Mouse (Mus musculus) induced T-regulatory cell, adult 2 months (primary cell): ENCODE results near the gene Anxa6.

ENCODE experiments used
- DNase-seq: peaks from one replicate; pipeline ENCODE4 v3.0.0-alpha.2; 2012; ENCODE audit warnings: low read depth

Anxa6 gene

DNA sequence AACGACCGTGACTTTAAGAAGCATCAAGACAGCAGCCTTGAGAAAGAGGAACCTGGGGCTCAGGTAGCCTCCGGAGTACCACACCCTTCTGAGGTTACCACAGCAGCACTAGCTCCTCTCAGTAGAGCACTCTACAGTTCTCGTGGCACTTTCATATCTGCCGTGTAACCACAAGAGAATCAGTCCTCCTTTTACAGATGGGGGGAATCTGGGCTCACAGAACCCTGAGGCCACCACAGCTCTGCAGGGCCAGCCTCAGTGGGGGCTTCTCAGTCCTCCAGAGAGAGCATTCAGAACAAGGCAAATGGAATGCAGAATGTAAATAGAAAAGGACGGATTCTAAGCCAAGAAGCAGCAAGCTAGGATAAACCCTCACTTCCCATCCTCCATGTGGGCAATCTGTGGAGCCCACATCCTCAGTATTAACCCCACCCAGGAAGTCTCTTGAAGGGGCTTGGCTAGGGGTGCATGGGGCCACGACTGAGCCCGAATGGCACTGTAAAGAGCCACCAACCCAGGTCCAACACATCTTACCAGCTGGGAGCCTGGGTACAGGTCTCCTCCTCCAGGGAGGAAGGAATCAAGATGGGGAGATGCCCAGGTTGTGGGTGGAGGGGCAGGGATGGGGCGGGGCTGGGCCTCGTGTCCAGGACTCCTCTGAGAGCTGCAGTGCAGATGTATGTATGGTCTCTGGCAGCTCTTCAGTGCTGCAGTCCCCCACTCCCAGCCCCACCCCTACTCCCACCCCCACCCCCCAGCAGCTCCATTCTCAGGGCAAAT, 1.8 kb downstream of the Anxa6 start:
- peak; percentile 86 for DNase-seq

- no peak for DNase-seq
Observed at GRCm38 (mm10) chr11:55028509-55028908, 4.7 kb downstream of the Anxa6 start.

GRCm38 (mm10) chr11:55027204-55027855, 5.9 kb downstream of the Anxa6 start:
- no peak for DNase-seq

- DNase-seq = peak; percentile 58
Observed at GRCm38 (mm10) chr11:55025896-55026295, 7.3 kb downstream of the Anxa6 start.

DNA sequence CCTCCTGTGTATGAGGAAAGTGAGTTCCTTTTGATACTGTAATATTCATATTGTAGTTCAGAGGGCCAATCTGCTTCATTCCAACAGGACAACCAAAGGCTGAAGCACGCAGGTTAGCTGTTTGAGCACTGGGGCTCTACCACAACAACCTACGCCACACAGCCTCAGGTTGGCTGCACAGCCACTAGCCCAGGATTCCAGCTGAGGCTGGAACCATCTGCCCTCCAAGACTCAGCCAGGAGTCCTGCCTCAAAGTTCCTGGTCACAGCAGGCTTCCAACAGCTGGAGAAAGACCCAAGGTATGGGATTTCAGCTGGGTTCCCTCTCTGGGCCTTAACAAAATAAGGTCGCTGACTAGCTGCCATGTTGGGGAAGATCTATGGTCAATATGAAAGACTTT, 9.7 kb downstream of the Anxa6 start:
- no peak for DNase-seq

DNA sequence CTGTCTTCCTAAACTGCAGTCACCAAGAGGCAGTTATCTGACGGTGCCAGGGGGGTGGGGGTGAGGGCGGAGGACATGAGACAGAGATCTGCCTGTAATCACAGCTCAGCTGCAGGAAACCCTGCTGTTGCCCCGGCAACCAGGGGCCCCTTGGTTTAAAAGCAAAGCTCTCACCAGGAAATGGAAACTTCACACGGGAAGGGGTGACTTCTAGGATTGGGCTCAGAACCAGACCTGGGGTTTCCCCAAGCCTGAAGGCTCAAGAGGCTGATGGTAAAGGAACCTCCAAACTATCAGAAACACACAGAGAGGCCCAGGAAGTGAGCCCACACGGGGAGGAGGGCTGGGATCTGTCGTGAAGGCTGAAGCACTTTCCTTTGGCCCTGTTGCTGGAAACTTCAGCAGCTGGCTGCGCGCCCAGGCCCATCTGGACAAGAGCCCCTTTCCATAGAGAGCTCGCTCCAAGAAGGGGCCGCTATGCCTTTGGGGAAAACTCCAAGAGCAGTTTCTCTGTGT, 10.1 kb downstream of the Anxa6 start:
- peak; percentile 99 for DNase-seq

GRCm38 (mm10) chr11:55022508-55022907, 10.7 kb downstream of the Anxa6 start:
- no peak for DNase-seq

DNA sequence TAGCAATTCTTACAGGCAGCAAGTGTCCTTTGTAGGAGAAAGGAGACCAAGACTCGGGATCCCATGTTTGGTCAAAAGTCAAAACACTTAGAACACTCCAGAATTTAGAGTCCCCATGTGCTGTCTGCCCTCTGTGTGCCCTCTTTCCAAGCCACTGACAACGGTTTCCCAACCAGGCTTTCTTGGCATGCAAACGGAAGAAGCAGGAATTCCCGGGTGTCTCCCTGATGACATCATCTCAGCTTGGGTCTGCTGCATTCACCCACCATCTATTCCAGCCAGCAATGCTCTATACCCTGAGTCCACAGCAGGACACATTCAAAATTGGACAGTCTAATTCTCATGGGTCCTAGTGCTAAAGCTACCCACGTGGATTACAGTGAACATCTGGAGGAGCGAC, 11.4 kb downstream of the Anxa6 start:
- DNase-seq = no peak

GRCm38 (mm10) chr11:55021458-55021857, 11.8 kb downstream of the Anxa6 start:
- DNase-seq = no peak

DNA sequence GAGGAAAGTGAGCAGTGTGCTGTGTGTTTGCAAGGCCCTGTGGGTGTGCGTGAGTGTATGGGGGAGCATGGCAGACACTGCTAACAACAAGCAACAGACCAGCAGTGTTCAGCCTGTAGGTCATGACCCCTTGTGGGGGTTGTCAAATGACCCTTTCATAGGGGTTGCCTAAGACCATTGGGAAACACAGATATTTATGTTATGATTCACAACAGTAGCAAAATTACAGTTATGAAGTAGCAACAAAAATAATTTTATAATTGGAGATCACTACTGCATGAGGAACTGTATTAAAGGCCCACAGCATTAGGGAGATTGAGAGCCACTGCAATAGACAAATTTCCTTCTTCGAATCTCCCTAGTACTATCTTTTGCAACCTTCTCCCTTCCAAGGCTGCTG, 13.5 kb downstream of the Anxa6 start:
- DNase-seq = no peak

- no peak for DNase-seq
Observed at GRCm38 (mm10) chr11:55018034-55018433, 15.2 kb downstream of the Anxa6 start.

- no peak for DNase-seq
Observed at GRCm38 (mm10) chr11:55017201-55017600, 16.0 kb downstream of the Anxa6 start.

GRCm38 (mm10) chr11:55016758-55017157, 16.5 kb downstream of the Anxa6 start:
- DNase-seq = no peak

GRCm38 (mm10) chr11:55015831-55016241, 17.4 kb downstream of the Anxa6 start:
- no peak for DNase-seq

- no peak for DNase-seq
Observed at GRCm38 (mm10) chr11:55015264-55015663, 18.0 kb downstream of the Anxa6 start.

DNA sequence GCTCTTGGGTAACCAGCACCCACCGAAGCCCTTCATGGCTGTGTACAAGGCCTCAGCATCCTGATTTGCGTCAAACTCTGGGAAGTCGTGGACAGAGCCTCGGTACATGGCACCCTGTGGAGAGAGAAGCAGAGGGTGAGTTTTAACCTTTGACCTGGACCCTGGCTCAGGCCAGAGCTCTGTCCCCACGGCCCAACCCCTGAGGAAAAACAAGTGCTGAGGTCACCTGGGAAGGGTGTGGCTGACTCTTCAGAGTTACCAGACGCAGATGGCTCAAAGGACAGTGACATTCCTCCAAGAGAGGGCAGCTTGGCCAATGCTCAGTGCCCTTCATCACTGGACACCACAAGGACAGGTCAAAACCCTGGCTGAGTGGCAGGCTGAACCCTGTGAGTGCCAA, 19.4 kb downstream of the Anxa6 start:
- DNase-seq = no peak

DNA sequence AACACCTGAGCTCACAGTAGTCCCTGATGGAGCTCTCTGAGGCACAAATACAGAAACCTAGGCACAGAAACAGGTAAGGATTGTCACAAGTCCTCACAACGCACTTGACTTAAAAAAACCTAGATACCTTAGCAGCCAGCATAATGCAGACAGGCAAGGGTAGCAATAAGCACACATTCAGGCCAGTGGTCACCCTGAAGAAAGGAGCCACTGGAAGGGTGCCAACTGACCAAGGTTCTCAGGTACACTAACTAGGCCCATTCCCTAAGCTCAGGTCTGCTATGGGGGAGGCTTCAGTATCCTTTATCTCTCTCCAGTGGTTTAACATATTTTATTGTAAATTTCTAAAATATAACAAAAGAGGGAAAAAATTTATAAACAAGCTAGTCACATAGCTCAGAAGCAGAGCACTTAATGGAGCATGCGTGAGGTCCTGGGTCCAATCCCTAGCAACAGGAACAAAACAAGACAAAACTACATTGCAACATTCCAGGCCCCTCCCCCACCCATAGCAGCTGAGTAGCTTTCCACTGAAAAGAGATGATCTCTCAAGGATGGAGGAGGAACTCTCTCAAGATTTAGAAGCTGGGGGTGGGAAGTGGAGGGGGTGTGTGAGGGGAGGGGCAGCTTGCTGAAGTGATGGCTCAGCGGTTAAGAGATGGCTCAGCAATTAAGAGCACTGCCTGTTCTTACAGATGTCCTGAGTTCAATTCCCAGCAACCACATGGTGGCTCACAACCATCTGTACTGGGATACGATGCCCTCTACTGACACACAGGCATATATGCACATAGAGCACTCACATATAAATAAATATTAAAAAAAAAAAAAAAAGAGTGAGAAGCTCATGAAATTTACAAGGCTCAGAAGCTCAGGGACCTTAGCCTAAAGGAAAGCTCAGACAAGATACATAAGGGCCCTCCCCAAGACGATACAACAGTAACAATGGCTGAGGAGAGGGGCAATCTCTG, 20.4 kb downstream of the Anxa6 start:
- DNase-seq = no peak

DNA sequence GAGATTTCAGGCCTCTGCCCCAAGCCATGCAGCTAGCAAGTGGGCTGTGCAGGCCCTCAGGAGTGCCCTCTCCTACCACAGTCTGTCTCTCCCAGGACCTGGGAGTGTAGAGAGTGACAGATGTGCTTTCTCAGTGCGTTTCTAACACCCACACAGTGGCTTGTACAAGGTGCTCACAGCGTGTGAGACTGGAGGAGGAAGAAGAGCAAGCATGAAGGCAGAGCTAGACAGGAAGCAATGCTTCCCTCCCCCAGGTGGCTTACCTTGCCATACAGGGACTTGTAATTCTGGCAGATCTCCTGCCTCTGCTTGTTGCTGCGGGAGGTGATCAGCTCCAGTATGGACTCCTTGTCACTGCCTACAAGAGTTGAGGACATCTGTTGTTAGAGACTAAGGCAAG, 21.8 kb downstream of the Anxa6 start:
- no peak for DNase-seq

- no peak for DNase-seq
Observed at GRCm38 (mm10) chr11:55008230-55008629, 25.0 kb downstream of the Anxa6 start.

- no peak for DNase-seq
Observed at GRCm38 (mm10) chr11:55005684-55006083, 27.6 kb downstream of the Anxa6 start.

- no peak for DNase-seq
Observed at GRCm38 (mm10) chr11:55004970-55005502, 28.2 kb downstream of the Anxa6 start.

- peak; percentile 68 for DNase-seq
Observed at GRCm38 (mm10) chr11:54998708-54999107, 34.5 kb downstream of the Anxa6 start.
